Mouse (Mus musculus) monocyte, adult 5-6 weeks (primary cell): Measurements from ENCODE around the gene Mapk8ip3. TPM values are rescaled to one million over a fixed set of nuclear protein-coding genes. Genes with fewer than 3 reads are reported as not detected.
"Not testable (repeated sequence)": the region's sequence is repeated elsewhere in the genome, so short reads cannot be mapped to it uniquely, and the experiment has no call there.

Source experiments
- ATAC-seq: fragments of 153-309, 156-312 bp; replicated peaks from 2 replicates; pipeline ENCODE4 v1.8.0; 2017; ENCODE audit warnings: mild to moderate bottlenecking; ENCODE audit not compliant: low TSS enrichment, insufficient number of reproducible peaks, severe bottlenecking, poor library complexity, low FRiP score
- total RNA-seq: library from RNA; stranded (forward); fragments of 200-1000, 200-491, 200-594 nt; gene quantifications from 3 replicates; pipeline ENCODE4 v1.2.3, GENCODE M21; 2017

Gene Mapk8ip3
- 46.0 to 84.3 TPM (median 50.2 TPM) in 3 replicates for total RNA-seq

- ATAC-seq: peak; percentile 98
Observed at GRCm38 (mm10) chr17:24936259-24937237, at the start of gene Mapk8ip3. Gene Mapk8ip3 (minus strand): TSS chr17:24936977.

GRCm38 (mm10) chr17:24960852-24961715 is 24.3 kb upstream of the Mapk8ip3 start:
- no peak for ATAC-seq

GRCm38 (mm10) chr17:24960135-24960851 is 23.5 kb upstream of the Mapk8ip3 start, which contains the start of gene Jpt2:
Gene Jpt2 (minus strand): TSS chr17:24960689.
- peak; percentile 100 for ATAC-seq

GRCm38 (mm10) chr17:24959371-24959770 is 22.6 kb upstream of the Mapk8ip3 start:
- ATAC-seq: no peak

- no peak for ATAC-seq
Observed at GRCm38 (mm10) chr17:24953291-24953690, 16.5 kb upstream of the Mapk8ip3 start.

GRCm38 (mm10) chr17:24950671-24951070 is 13.9 kb upstream of the Mapk8ip3 start:
- no peak for ATAC-seq

GRCm38 (mm10) chr17:24948204-24948603 is 11.4 kb upstream of the Mapk8ip3 start:
- ATAC-seq: no peak

- ATAC-seq: not testable (repeated sequence)
Observed at GRCm38 (mm10) chr17:24943589-24943988, 6.8 kb upstream of the Mapk8ip3 start.

- ATAC-seq: no peak
Observed at GRCm38 (mm10) chr17:24943036-24943435, 6.3 kb upstream of the Mapk8ip3 start.

- ATAC-seq: peak; percentile 72; the same call in 1 of the 2 replicates
Observed at GRCm38 (mm10) chr17:24942453-24942852, 5.7 kb upstream of the Mapk8ip3 start.

- ATAC-seq: no peak
Observed at GRCm38 (mm10) chr17:24937266-24937665, 489 bp upstream of the Mapk8ip3 start.

- ATAC-seq: no peak
Observed at GRCm38 (mm10) chr17:24935666-24936065, 1.1 kb downstream of the Mapk8ip3 start.

- ATAC-seq: no peak
Observed at GRCm38 (mm10) chr17:24934926-24935325, 1.9 kb downstream of the Mapk8ip3 start.

- no peak for ATAC-seq
Observed at GRCm38 (mm10) chr17:24933163-24933562, 3.6 kb downstream of the Mapk8ip3 start.

- no peak for ATAC-seq
Observed at GRCm38 (mm10) chr17:24932431-24932830, 4.3 kb downstream of the Mapk8ip3 start.

GRCm38 (mm10) chr17:24929506-24929905 is 7.3 kb downstream of the Mapk8ip3 start:
- ATAC-seq: no peak

GRCm38 (mm10) chr17:24923246-24923645 is 13.5 kb downstream of the Mapk8ip3 start:
- no peak for ATAC-seq

- no peak for ATAC-seq
Observed at GRCm38 (mm10) chr17:24913984-24914383, 22.8 kb downstream of the Mapk8ip3 start.

- ATAC-seq: no peak
Observed at GRCm38 (mm10) chr17:24907591-24907990, 29.2 kb downstream of the Mapk8ip3 start.
